Mouse (Mus musculus): ENCODE measurements around the gene Syne1.

- no peak for TF ChIP-seq CTCF (IDR thresholded peaks at IDR 0.05; ENCODE audit: control insufficient read depth, insufficient read depth, low read length)
- TF ChIP-seq POLR2A (IDR thresholded peaks at IDR 0.05; ENCODE audit: borderline replicate concordance, control insufficient read depth, low read depth, low read length): no peak
These were observed 111.4 kb downstream of the Syne1 start for GRCm38 (mm10) chr10:5439802-5440350.

Data from bone marrow, adult 2 months (tissue).